Mouse (Mus musculus) left cerebral cortex, adult 11 months (tissue): ENCODE data around the gene Tbx20.

ENCODE experiments used
- DNase-seq: peaks from one replicate; pipeline ENCODE4 v3.0.0; 2022; ENCODE audit warnings: low spot score

Tbx20 gene

GRCm38 (mm10) chr9:24774160-24774969 is at the start of gene Tbx20:
Gene Tbx20 (minus strand): TSS chr9:24774303.
- DNase-seq: no peak

GRCm38 (mm10) chr9:24818511-24818910 is 44.4 kb upstream of the Tbx20 start:
- no peak for DNase-seq

GRCm38 (mm10) chr9:24812461-24812860 is 38.4 kb upstream of the Tbx20 start:
- no peak for DNase-seq

- DNase-seq: no peak
Observed at GRCm38 (mm10) chr9:24792110-24792509, 18.0 kb upstream of the Tbx20 start.

GRCm38 (mm10) chr9:24789396-24789795 is 15.3 kb upstream of the Tbx20 start:
- DNase-seq: no peak

GRCm38 (mm10) chr9:24782338-24782737 is 8.2 kb upstream of the Tbx20 start:
- DNase-seq: no peak

GRCm38 (mm10) chr9:24780929-24781441 is 6.9 kb upstream of the Tbx20 start:
- DNase-seq: no peak

- no peak for DNase-seq
Observed at GRCm38 (mm10) chr9:24780391-24780928, 6.4 kb upstream of the Tbx20 start.

GRCm38 (mm10) chr9:24779975-24780374 is 5.9 kb upstream of the Tbx20 start:
- no peak for DNase-seq

GRCm38 (mm10) chr9:24778571-24778970 is 4.5 kb upstream of the Tbx20 start:
- DNase-seq: no peak

GRCm38 (mm10) chr9:24777961-24778360 is 3.9 kb upstream of the Tbx20 start:
- no peak for DNase-seq

GRCm38 (mm10) chr9:24777176-24777895 is 3.2 kb upstream of the Tbx20 start:
- no peak for DNase-seq

GRCm38 (mm10) chr9:24776487-24776886 is 2.4 kb upstream of the Tbx20 start:
- DNase-seq: no peak

- no peak for DNase-seq
Observed at GRCm38 (mm10) chr9:24775567-24775966, 1.5 kb upstream of the Tbx20 start.

GRCm38 (mm10) chr9:24775001-24775400 is 898 bp upstream of the Tbx20 start:
- DNase-seq: no peak

GRCm38 (mm10) chr9:24773669-24774068 is 434 bp downstream of the Tbx20 start:
- DNase-seq: no peak

- no peak for DNase-seq
Observed at GRCm38 (mm10) chr9:24773171-24773570, 932 bp downstream of the Tbx20 start.

GRCm38 (mm10) chr9:24772431-24773120 is 1.5 kb downstream of the Tbx20 start:
- DNase-seq: no peak

- no peak for DNase-seq
Observed at GRCm38 (mm10) chr9:24771713-24772112, 2.4 kb downstream of the Tbx20 start.

- DNase-seq: no peak
Observed at GRCm38 (mm10) chr9:24770941-24771405, 3.1 kb downstream of the Tbx20 start.

- no peak for DNase-seq
Observed at GRCm38 (mm10) chr9:24770149-24770940, 3.8 kb downstream of the Tbx20 start.
